ENCODE assay signal across 8 mouse cellular contexts in genomic region chr4:135267521-135267920, GRCm38 (mm10). TPM values are rescaled to one million over a fixed set of nuclear protein-coding genes. Genes with fewer than 3 reads are reported as not detected.
A peak's percentile ranks its signal among the peaks of the same experiment; 100 is the strongest.
DNase-seq lines count a peak whose midpoint lies in the region; ATAC-seq and TF ChIP-seq lines count a peak whose summit lies in the region.

No protein-coding gene starts in this region.

- peak overlapping the region; percentile 3 to 6; a peak in 2 of 4 replicates for H3K4me3 ChIP-seq in heart, embryonic 14.5 days (ENCODE audit: control insufficient read depth in 1 of 2, insufficient read depth in 1 of 2, low read depth in 1 of 2, low read length in 2 of 2)
- H3K4me3 ChIP-seq in brown adipose tissue, adult 24 weeks (ENCODE audit: insufficient read depth, low read depth, low read length): peak overlapping the region; percentile 38
- H3K4me3 ChIP-seq in hindbrain, embryonic 12.5 days: no peak overlapping the region
- no peak overlapping the region for H3K4me3 ChIP-seq in midbrain, embryonic 11.5 days (ENCODE audit: low read depth, low read length)
- no peak overlapping the region for H3K4me3 ChIP-seq in cerebellum, adult 2 months (replicated peaks; ENCODE audit: insufficient read depth, low read depth, low read length)

- TF ChIP-seq CTCF in cerebellum, adult 2 months (IDR thresholded peaks at IDR 0.05; ENCODE audit: borderline replicate concordance, insufficient read depth, low read depth, low read length): no peak

- 36% methylated on average over 8 of the region's 8 CpGs for WGBS in heart, embryonic 14.5 days
- 44% methylated on average over 8 of the region's 8 CpGs for WGBS in hindbrain, embryonic 12.5 days
- 68% methylated on average over 8 of the region's 8 CpGs for WGBS in midbrain, embryonic 11.5 days
- 63% methylated on average over 8 of the region's 8 CpGs for WGBS in cerebellum, adult 2 months

- H3K27ac ChIP-seq in heart, embryonic 14.5 days (replicated peaks in 1 of 2; ENCODE audit: control insufficient read depth in 1 of 2, insufficient read depth in 1 of 2, low read depth in 2 of 2, low read length in 2 of 2): peak overlapping the region; percentile 63 to 64
- peak overlapping the region; percentile 83 for H3K27ac ChIP-seq in brown adipose tissue, adult 24 weeks (replicated peaks; ENCODE audit: low read depth, low read length)
- no peak overlapping the region; the same call in 1 of the 2 replicates for H3K27ac ChIP-seq in hindbrain, embryonic 12.5 days
- no peak overlapping the region for H3K27ac ChIP-seq in midbrain, embryonic 11.5 days (ENCODE audit: low read depth, low read length)
- no peak overlapping the region for H3K27ac ChIP-seq in cerebellum, adult 2 months (ENCODE audit: insufficient read depth, low read length)

- no peak for TF ChIP-seq POLR2A in cerebellum, adult 2 months (IDR thresholded peaks at IDR 0.05; ENCODE audit: borderline replicate concordance, insufficient read depth, low read length)

- peak overlapping the region; percentile 57 for H3K4me2 ChIP-seq in heart, embryonic 14.5 days (ENCODE audit: low read length)
- peak overlapping the region; percentile 23 for H3K4me2 ChIP-seq in hindbrain, embryonic 12.5 days (replicated peaks)
- peak overlapping the region; percentile 15; the same call in 1 of the 2 replicates for H3K4me2 ChIP-seq in midbrain, embryonic 11.5 days

- no peak for DNase-seq in heart, postnatal 14 days
- DNase-seq in midbrain, embryonic 11.5 days (ENCODE audit: low spot score, missing footprints): no peak
- DNase-seq in ovary, postnatal 10 days (ENCODE audit: low spot score): no peak
- DNase-seq in left cerebral cortex, adult 8-10 months (ENCODE audit: low spot score in 2 of 2): no peak
- no peak for DNase-seq in cerebellum, adult 2 months

- H3K9ac ChIP-seq in heart, embryonic 14.5 days (ENCODE audit: low read length): peak overlapping the region; percentile 32
- H3K9ac ChIP-seq in hindbrain, embryonic 12.5 days: no peak overlapping the region
- H3K9ac ChIP-seq in midbrain, embryonic 11.5 days (ENCODE audit: low read length): no peak overlapping the region

- ATAC-seq in heart, embryonic 14.5 days (ENCODE audit: insufficient number of reproducible peaks, insufficient read depth, low FRiP score, low read depth): no peak
- ATAC-seq in hindbrain, embryonic 12.5 days (ENCODE audit: low FRiP score): no peak
- no peak for ATAC-seq in midbrain, embryonic 11.5 days (ENCODE audit: low FRiP score)

- no peaks in the 10 kb centered on the region for H3K9me3 ChIP-seq in heart, embryonic 14.5 days (ENCODE audit: control insufficient read depth, low read length)
- H3K9me3 ChIP-seq in hindbrain, embryonic 12.5 days (replicated peaks): no peaks in the 10 kb centered on the region
- H3K9me3 ChIP-seq in midbrain, embryonic 11.5 days (ENCODE audit: control insufficient read depth, low read length): no peaks in the 10 kb centered on the region

- peaks cover 20 to 64% of the 10 kb centered on the region in 2 experiments for H3K4me1 ChIP-seq in heart, embryonic 14.5 days (ENCODE audit: control insufficient read depth in 2 of 2, insufficient read depth in 2 of 2, low read length in 2 of 2)
- peaks cover 39% of the 10 kb centered on the region for H3K4me1 ChIP-seq in brown adipose tissue, adult 24 weeks (ENCODE audit: control insufficient read depth, insufficient read depth, insufficient read length, low read length)
- peaks cover 43% of the 10 kb centered on the region for H3K4me1 ChIP-seq in hindbrain, embryonic 12.5 days
- H3K4me1 ChIP-seq in midbrain, embryonic 11.5 days (ENCODE audit: control insufficient read depth, insufficient read depth, low read length): peaks cover 32% of the 10 kb centered on the region
- H3K4me1 ChIP-seq in cerebellum, adult 2 months (ENCODE audit: control insufficient read depth, insufficient read depth, low read length): no peaks in the 10 kb centered on the region

- peaks cover 31% of the 10 kb centered on the region for H3K36me3 ChIP-seq in heart, embryonic 14.5 days (ENCODE audit: control insufficient read depth, insufficient read depth, low read length)
- H3K36me3 ChIP-seq in hindbrain, embryonic 12.5 days: 0 out of 2 replicates have a peak, but pooled peaks cover 3% of the 10 kb centered on the region
- H3K36me3 ChIP-seq in midbrain, embryonic 11.5 days (ENCODE audit: control insufficient read depth, insufficient read depth, low read length): no peaks in the 10 kb centered on the region; the same call in 1 of the 2 replicates

- H3K27me3 ChIP-seq in heart, embryonic 14.5 days (ENCODE audit: control insufficient read depth, insufficient read depth, low read length): no peaks in the 10 kb centered on the region
- H3K27me3 ChIP-seq in hindbrain, embryonic 12.5 days: no peaks in the 10 kb centered on the region
- H3K27me3 ChIP-seq in midbrain, embryonic 11.5 days (ENCODE audit: control insufficient read depth, insufficient read depth, low read length): no peaks in the 10 kb centered on the region
- H3K27me3 ChIP-seq in cerebellum, adult 2 months (ENCODE audit: control insufficient read depth, insufficient read depth, low read length): no peaks in the 10 kb centered on the region; the same call in 1 of the 2 replicates

- intact Hi-C loops in heart, postnatal 14 days (cut with DNase I): loop anchor here (1.0 kb wide), 1 partner anchor 12 kb away; no protein-coding TSS in a partner anchor

RNA-seq across cellular contexts. Expression of gene Clic4, which starts 5.1 kb away (rescaled TPM):
- 181 and 194 TPM in 2 replicates for polyA plus RNA-seq in heart, embryonic 14.5 days (2014; fragmentation: Nextera tagmentation; extraction: Ambion mirVana)
- total RNA-seq in heart, postnatal 14 days (2021): 100 to 1,000 TPM; 251 to 264 TPM
- 112 and 125 TPM in 2 replicates for polyA plus RNA-seq in brown adipose tissue, adult 24 weeks (2012; ENCODE audit: insufficient read depth, insufficient read length, missing spikeins)
- polyA plus RNA-seq in hindbrain, embryonic 12.5 days (2016; fragmentation: Nextera tagmentation; extraction: Ambion mirVana): 159 TPM in 2 replicates
- 168 and 173 TPM in 2 replicates for polyA plus RNA-seq in midbrain, embryonic 11.5 days (2014; fragmentation: Nextera tagmentation; extraction: Ambion mirVana)
- 10 to 100 TPM; 40.1 to 47.4 (median 42.7) TPM for total RNA-seq in left cerebral cortex, adult 8-10 months (2022)
- 92.3 and 98.4 TPM in 2 replicates for polyA plus RNA-seq in cerebellum, adult 2 months (2012; rRNA removed)

Comparison
In these comparisons a context has a peak if more than half of its experiments do, and no peak if none do; other contexts are left out.
1. H3K27ac ChIP-seq: peak in heart, embryonic 14.5 days (2 of 2) and brown adipose tissue, adult 24 weeks (single experiment); none in hindbrain, embryonic 12.5 days (single experiment), midbrain, embryonic 11.5 days (single experiment) and cerebellum, adult 2 months (single experiment).
2. H3K4me3 ChIP-seq: peak in heart, embryonic 14.5 days (2 of 2) and brown adipose tissue, adult 24 weeks (single experiment); none in hindbrain, embryonic 12.5 days (single experiment), midbrain, embryonic 11.5 days (single experiment) and cerebellum, adult 2 months (single experiment).
3. Peak in every context shown above with its lines, with median percentiles within 50 percentile points of each other: H3K4me2 ChIP-seq.